Mouse (Mus musculus): ENCODE results near the gene Plcd3.

Gene Plcd3

GRCm38 (mm10) chr11:103098531-103099190 is 2.8 kb downstream of the Plcd3 start:
- DNase-seq (ENCODE audit: low read depth, low spot score): no peak

GRCm38 (mm10) chr11:103096979-103097894 is 4.2 kb downstream of the Plcd3 start:
- no peak for DNase-seq (ENCODE audit: low read depth, low spot score)

- no peak for DNase-seq (ENCODE audit: low read depth, low spot score)
Measured at GRCm38 (mm10) chr11:103095801-103096200, 5.7 kb downstream of the Plcd3 start.

GRCm38 (mm10) chr11:103095107-103095670 is 6.3 kb downstream of the Plcd3 start:
- no peak for DNase-seq (ENCODE audit: low read depth, low spot score)

GRCm38 (mm10) chr11:103093862-103094833 is 7.3 kb downstream of the Plcd3 start:
- no peak for DNase-seq (ENCODE audit: low read depth, low spot score)

- no peak for DNase-seq (ENCODE audit: low read depth, low spot score)
Measured at GRCm38 (mm10) chr11:103093306-103093705, 8.2 kb downstream of the Plcd3 start.

GRCm38 (mm10) chr11:103081631-103082030 is 19.8 kb downstream of the Plcd3 start:
- DNase-seq (ENCODE audit: low read depth, low spot score): no peak

GRCm38 (mm10) chr11:103080323-103081091 is 21.0 kb downstream of the Plcd3 start:
- no peak for DNase-seq (ENCODE audit: low read depth, low spot score)

- DNase-seq (ENCODE audit: low read depth, low spot score): no peak
Measured at GRCm38 (mm10) chr11:103078131-103078530, 23.3 kb downstream of the Plcd3 start.

- no peak for DNase-seq (ENCODE audit: low read depth, low spot score)
Measured at GRCm38 (mm10) chr11:103076581-103076980, 24.9 kb downstream of the Plcd3 start.

- no peak for DNase-seq (ENCODE audit: low read depth, low spot score)
Measured at GRCm38 (mm10) chr11:103076010-103076409, 25.4 kb downstream of the Plcd3 start.

- no peak for DNase-seq (ENCODE audit: low read depth, low spot score)
Measured at GRCm38 (mm10) chr11:103074796-103075323, 26.6 kb downstream of the Plcd3 start.

GRCm38 (mm10) chr11:103074121-103074650 is 27.3 kb downstream of the Plcd3 start:
- DNase-seq (ENCODE audit: low read depth, low spot score): no peak

GRCm38 (mm10) chr11:103073671-103074070 is 27.8 kb downstream of the Plcd3 start:
- DNase-seq (ENCODE audit: low read depth, low spot score): no peak

GRCm38 (mm10) chr11:103070322-103070880 is 31.1 kb downstream of the Plcd3 start:
- DNase-seq (ENCODE audit: low read depth, low spot score): no peak

GRCm38 (mm10) chr11:103069731-103070130 is 31.7 kb downstream of the Plcd3 start:
- no peak for DNase-seq (ENCODE audit: low read depth, low spot score)

- no peak for DNase-seq (ENCODE audit: low read depth, low spot score)
Measured at GRCm38 (mm10) chr11:103068884-103069283, 32.6 kb downstream of the Plcd3 start.

GRCm38 (mm10) chr11:103068272-103068671 is 33.2 kb downstream of the Plcd3 start:
- no peak for DNase-seq (ENCODE audit: low read depth, low spot score)

GRCm38 (mm10) chr11:103067457-103068001 is 33.9 kb downstream of the Plcd3 start:
- DNase-seq (ENCODE audit: low read depth, low spot score): no peak

- DNase-seq (ENCODE audit: low read depth, low spot score): no peak
Measured at GRCm38 (mm10) chr11:103067051-103067361, 34.5 kb downstream of the Plcd3 start.

Data from forelimb bud, embryonic 11.5 days (tissue).